Mouse (Mus musculus) kidney, adult 2 months (tissue): ENCODE results near the gene Flt1.

Experiments
- CTCF ChIP-seq: fragments of 200-500 bp; conservative IDR thresholded peaks from 2 replicates; pipeline ENCODE4 v1.5.1; 2011; ENCODE audit warnings: low read depth, mild to moderate bottlenecking, control low read depth, low read length, moderate library complexity, mixed read lengths; ENCODE audit not compliant: insufficient read depth, insufficient read length
- POLR2A ChIP-seq: fragments of 200-500 bp; IDR thresholded peaks from one replicate; pipeline ENCODE4 v1.6.1; 2011; ENCODE audit warnings: low read depth, low read length, control low read depth

DNA sequence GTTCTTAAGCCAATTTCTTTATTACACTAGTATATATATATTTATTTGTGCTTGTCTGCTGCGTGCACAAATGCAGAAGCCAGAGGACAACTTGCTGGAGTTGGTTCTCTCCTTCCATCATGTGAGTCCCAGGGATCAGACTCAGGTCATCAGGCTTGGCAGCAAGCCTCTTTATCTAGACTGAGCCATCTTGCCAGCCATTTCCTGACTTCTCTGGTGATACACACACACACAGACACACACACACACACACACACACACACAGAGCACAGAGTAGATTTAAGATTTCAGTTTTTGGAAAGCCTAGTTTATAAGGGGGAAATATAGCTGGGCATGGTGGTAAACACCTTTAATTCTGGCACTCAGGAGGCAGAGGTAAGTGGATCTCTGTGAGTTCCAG, 140.7 kb downstream of the Flt1 start:
- no peak for TF ChIP-seq CTCF
- TF ChIP-seq POLR2A = no peak
